Mouse (Mus musculus) CH12.LX (cell line): ENCODE results near the gene Kcnh5.

Source experiments
- CHD1 ChIP-seq: IDR thresholded peaks from 2 replicates; pipeline ENCODE4 v1.6.1; 2012; ENCODE audit warnings: low read depth, low read length, improper control_type of control experiment, inconsistent platforms
- CTCF ChIP-seq, 2 experiments: IDR thresholded peaks in 1 of 2; conservative IDR thresholded peaks in 1 of 2; 2 replicates each; pipeline ENCODE4 v1.5.1; 2011 to 2012; ENCODE audit warnings: low read depth in 2 of 2, low read length in 2 of 2, improper control_type of control experiment in 1 of 2, inconsistent platforms in 1 of 2, mild to moderate bottlenecking in 1 of 2, moderate library complexity in 1 of 2
- E2F4 ChIP-seq: IDR thresholded peaks from 2 replicates; pipeline ENCODE4 v1.6.1; 2011; ENCODE audit warnings: low read depth, low read length, improper control_type of control experiment; ENCODE audit not compliant: insufficient replicate concordance
- ELF1 ChIP-seq: IDR thresholded peaks from 2 replicates; pipeline ENCODE4 v1.6.1; 2014; ENCODE audit warnings: low read depth, mild to moderate bottlenecking, inconsistent platforms, low read length, improper control_type of control experiment
- IRF4 ChIP-seq: IDR thresholded peaks from 2 replicates; pipeline ENCODE4 v1.6.1; 2014; ENCODE audit warnings: low read depth, mild to moderate bottlenecking, inconsistent platforms, low read length, improper control_type of control experiment
- MEF2A ChIP-seq: IDR thresholded peaks from 2 replicates; pipeline ENCODE4 v1.6.1; 2014; ENCODE audit warnings: low read depth, mild to moderate bottlenecking, inconsistent platforms, low read length, improper control_type of control experiment, borderline replicate concordance
- POLR2A ChIP-seq: IDR thresholded peaks from 2 replicates; pipeline ENCODE4 v1.6.1; 2011; ENCODE audit warnings: low read depth, mild to moderate bottlenecking, improper control_type of control experiment, low read length
- TBP ChIP-seq: conservative IDR thresholded peaks from 2 replicates; pipeline ENCODE4 v1.6.1; 2011; ENCODE audit warnings: low read depth, low read length, improper control_type of control experiment
- USF1 ChIP-seq: IDR thresholded peaks from 2 replicates; pipeline ENCODE4 v1.6.1; 2014; ENCODE audit warnings: low read depth, mild to moderate bottlenecking, inconsistent platforms, low read length, improper control_type of control experiment
- ZC3H11A ChIP-seq: IDR thresholded peaks from 2 replicates; pipeline ENCODE4 v1.6.1; 2012; ENCODE audit warnings: low read depth, mild to moderate bottlenecking, inconsistent platforms, low read length, improper control_type of control experiment

DNA sequence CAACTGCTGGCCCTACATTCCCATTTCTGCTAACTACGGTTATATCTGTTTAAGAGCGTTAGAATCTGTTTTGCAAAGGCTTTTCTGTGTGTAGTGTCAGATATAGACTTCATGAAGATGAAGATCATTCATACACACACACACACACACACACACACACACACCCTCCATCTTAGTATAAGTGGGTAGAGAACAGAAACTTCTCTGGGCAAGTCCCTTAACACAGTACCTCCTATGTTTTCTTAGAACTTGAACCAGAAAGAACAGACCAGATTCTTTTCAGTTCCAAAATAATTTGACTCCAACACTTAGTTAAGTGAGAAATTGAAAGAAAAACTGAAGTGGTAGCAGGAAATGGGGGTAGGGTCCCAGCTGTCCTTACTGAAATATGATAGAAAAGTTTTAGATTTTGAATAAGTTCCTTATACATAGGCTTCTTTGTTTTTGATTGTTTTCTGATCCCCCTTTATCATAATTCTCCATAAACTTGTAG lies 24.0 kb downstream of the Kcnh5 start:
- TF ChIP-seq IRF4 (peak; percentile 88), USF1 (no peak), CHD1 (no peak), MEF2A (peak; percentile 53; the same call in 1 of the 2 replicates), TBP (0 out of 2 replicates have a peak, but pooled peaks have one; percentile 21), ELF1 (no peak), E2F4 (no peak), CTCF (conservative IDR thresholded peaks at IDR 0.05 in 1 of 2, IDR thresholded peaks at IDR 0.05 in 1 of 2; ENCODE audit: low read depth in 2 of 2, low read length in 2 of 2) (no peak), ZC3H11A (no peak), POLR2A (no peak)
